Mouse (Mus musculus): ENCODE data around the gene Rnf6. TPM values are rescaled to one million over a fixed set of nuclear protein-coding genes. Genes with fewer than 3 reads are reported as not detected.

The Rnf6 gene
- polyA plus RNA-seq, 1 experiment from 2014 or later = 39.0 TPM

GRCm38 (mm10) chr5:146200580-146200979 lies 20.8 kb downstream of the Rnf6 start:
- Histone ChIP-seq H3K36me3 (ENCODE audit: control insufficient read depth, insufficient read depth, low read length) (peaks cover 34% of the 10 kb centered on the region), H3K4me2 (ENCODE audit: low read length) (no peak overlapping the region), H3K9me3 (ENCODE audit: control insufficient read depth, low read length) (no peaks in the 10 kb centered on the region; the same call in 1 of the 2 replicates), H3K27ac (replicated peaks in 1 of 2; ENCODE audit: control insufficient read depth in 1 of 2, insufficient read depth in 1 of 2, low read depth in 2 of 2, low read length in 2 of 2) (no peak overlapping the region), H3K4me1 (ENCODE audit: control insufficient read depth in 2 of 2, insufficient read depth in 2 of 2, low read length in 2 of 2) (no peaks in the 10 kb centered on the region), H3K27me3 (ENCODE audit: control insufficient read depth, insufficient read depth, low read length) (no peaks in the 10 kb centered on the region), H3K9ac (ENCODE audit: low read length) (no peak overlapping the region), H3K4me3 (ENCODE audit: control insufficient read depth in 1 of 2, insufficient read depth in 1 of 2, low read depth in 1 of 2, low read length in 2 of 2) (no peak overlapping the region)
- 98% methylated on average over 6 of the region's 6 CpGs for WGBS
- no peak for ATAC-seq (ENCODE audit: insufficient number of reproducible peaks, insufficient read depth, low FRiP score, low read depth)

GRCm38 (mm10) chr5:146199540-146199939 lies 21.8 kb downstream of the Rnf6 start:
- no peaks in the 10 kb centered on the region for H3K4me1 ChIP-seq (ENCODE audit: control insufficient read depth in 2 of 2, insufficient read depth in 2 of 2, low read length in 2 of 2)
- no peaks in the 10 kb centered on the region for H3K27me3 ChIP-seq (ENCODE audit: control insufficient read depth, insufficient read depth, low read length)
- H3K27ac ChIP-seq (replicated peaks in 1 of 2; ENCODE audit: control insufficient read depth in 1 of 2, insufficient read depth in 1 of 2, low read depth in 2 of 2, low read length in 2 of 2) = no peak overlapping the region
- 78% methylated on average over 2 of the region's 2 CpGs for WGBS
- H3K4me2 ChIP-seq (ENCODE audit: low read length) = no peak overlapping the region
- no peak overlapping the region for H3K9ac ChIP-seq (ENCODE audit: low read length)
- H3K4me3 ChIP-seq (ENCODE audit: control insufficient read depth in 1 of 2, insufficient read depth in 1 of 2, low read depth in 1 of 2, low read length in 2 of 2) = no peak overlapping the region
- no peak for ATAC-seq (ENCODE audit: insufficient number of reproducible peaks, insufficient read depth, low FRiP score, low read depth)
- H3K9me3 ChIP-seq (ENCODE audit: control insufficient read depth, low read length) = no peaks in the 10 kb centered on the region; the same call in 1 of the 2 replicates
- H3K36me3 ChIP-seq (ENCODE audit: control insufficient read depth, insufficient read depth, low read length) = peaks cover 24% of the 10 kb centered on the region

- ATAC-seq (ENCODE audit: insufficient number of reproducible peaks, insufficient read depth, low FRiP score, low read depth) = no peak
- H3K9me3 ChIP-seq (ENCODE audit: control insufficient read depth, low read length) = no peaks in the 10 kb centered on the region; the same call in 1 of the 2 replicates
- H3K4me1 ChIP-seq (ENCODE audit: control insufficient read depth in 2 of 2, insufficient read depth in 2 of 2, low read length in 2 of 2) = no peaks in the 10 kb centered on the region
- no peak overlapping the region for H3K9ac ChIP-seq (ENCODE audit: low read length)
- H3K27ac ChIP-seq (replicated peaks in 1 of 2; ENCODE audit: control insufficient read depth in 1 of 2, insufficient read depth in 1 of 2, low read depth in 2 of 2, low read length in 2 of 2) = no peak overlapping the region
- no peaks in the 10 kb centered on the region for H3K27me3 ChIP-seq (ENCODE audit: control insufficient read depth, insufficient read depth, low read length)
- H3K4me3 ChIP-seq (ENCODE audit: control insufficient read depth in 1 of 2, insufficient read depth in 1 of 2, low read depth in 1 of 2, low read length in 2 of 2) = no peak overlapping the region
- H3K36me3 ChIP-seq (ENCODE audit: control insufficient read depth, insufficient read depth, low read length) = peaks cover 19% of the 10 kb centered on the region
- no peak overlapping the region for H3K4me2 ChIP-seq (ENCODE audit: low read length)
Observed at GRCm38 (mm10) chr5:146199073-146199472, 22.3 kb downstream of the Rnf6 start.

- no peak overlapping the region for H3K4me2 ChIP-seq (ENCODE audit: low read length)
- no peak overlapping the region for H3K9ac ChIP-seq (ENCODE audit: low read length)
- no peak for ATAC-seq (ENCODE audit: insufficient number of reproducible peaks, insufficient read depth, low FRiP score, low read depth)
- H3K27me3 ChIP-seq (ENCODE audit: control insufficient read depth, insufficient read depth, low read length) = no peaks in the 10 kb centered on the region
- WGBS = 79% methylated on average over 8 of the region's 8 CpGs
- H3K4me3 ChIP-seq (ENCODE audit: control insufficient read depth in 1 of 2, insufficient read depth in 1 of 2, low read depth in 1 of 2, low read length in 2 of 2) = no peak overlapping the region
- no peaks in the 10 kb centered on the region for H3K36me3 ChIP-seq (ENCODE audit: control insufficient read depth, insufficient read depth, low read length)
- no peaks in the 10 kb centered on the region for H3K4me1 ChIP-seq (ENCODE audit: control insufficient read depth in 2 of 2, insufficient read depth in 2 of 2, low read length in 2 of 2)
- H3K9me3 ChIP-seq (ENCODE audit: control insufficient read depth, low read length) = no peaks in the 10 kb centered on the region
- H3K27ac ChIP-seq (replicated peaks in 1 of 2; ENCODE audit: control insufficient read depth in 1 of 2, insufficient read depth in 1 of 2, low read depth in 2 of 2, low read length in 2 of 2) = no peak overlapping the region
Observed at GRCm38 (mm10) chr5:146193360-146193759, 28.0 kb downstream of the Rnf6 start.

DNA sequence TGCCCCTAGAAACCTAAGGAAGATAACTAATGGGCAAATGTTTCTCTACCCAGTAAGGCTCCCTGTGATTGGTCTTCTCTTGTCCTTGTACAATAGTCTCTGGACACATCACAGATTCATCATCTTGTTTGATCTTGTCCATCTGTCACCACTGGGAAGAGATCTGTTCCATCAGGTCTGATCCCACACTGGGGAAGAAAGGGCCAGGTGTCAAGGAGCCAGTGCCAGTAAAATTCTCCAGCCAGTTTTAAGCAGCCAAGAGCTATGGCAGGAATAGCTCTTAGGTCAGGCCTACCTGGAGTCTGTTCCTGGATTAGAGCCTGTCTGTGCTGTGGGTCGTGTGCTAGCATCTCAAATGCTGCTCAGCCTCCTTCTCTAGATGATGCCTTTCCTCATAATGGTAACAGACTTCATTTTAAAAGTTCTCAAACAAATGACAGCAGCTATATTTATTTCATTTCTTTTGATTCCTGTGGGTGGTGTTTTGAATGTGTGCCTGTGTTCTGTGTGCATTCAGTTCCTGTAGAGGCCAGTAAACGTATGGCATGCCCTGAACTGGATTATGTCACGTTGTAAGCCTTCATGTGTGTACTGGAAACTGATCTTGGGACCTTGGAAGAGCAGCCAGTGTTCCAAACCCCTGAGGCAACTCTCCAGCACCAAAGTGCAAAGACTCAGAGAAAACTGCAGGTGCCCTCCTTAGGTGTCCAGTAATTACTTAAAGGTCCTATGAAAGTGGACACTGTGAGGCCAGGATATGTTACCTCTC lies 30.7 kb downstream of the Rnf6 start:
- no peaks in the 10 kb centered on the region for H3K36me3 ChIP-seq (ENCODE audit: control insufficient read depth, insufficient read depth, low read length)
- no peak overlapping the region for H3K4me3 ChIP-seq (ENCODE audit: control insufficient read depth in 1 of 2, insufficient read depth in 1 of 2, low read depth in 1 of 2, low read length in 2 of 2)
- no peak for ATAC-seq (ENCODE audit: insufficient number of reproducible peaks, insufficient read depth, low FRiP score, low read depth)
- H3K9ac ChIP-seq (ENCODE audit: low read length) = no peak overlapping the region
- 57% methylated on average over 3 of the region's 3 CpGs for WGBS
- H3K9me3 ChIP-seq (ENCODE audit: control insufficient read depth, low read length) = no peaks in the 10 kb centered on the region
- no peaks in the 10 kb centered on the region for H3K27me3 ChIP-seq (ENCODE audit: control insufficient read depth, insufficient read depth, low read length)
- H3K4me1 ChIP-seq (ENCODE audit: control insufficient read depth in 2 of 2, insufficient read depth in 2 of 2, low read length in 2 of 2) = no peaks in the 10 kb centered on the region
- H3K4me2 ChIP-seq (ENCODE audit: low read length) = no peak overlapping the region
- no peak overlapping the region for H3K27ac ChIP-seq (replicated peaks in 1 of 2; ENCODE audit: control insufficient read depth in 1 of 2, insufficient read depth in 1 of 2, low read depth in 2 of 2, low read length in 2 of 2)

DNA sequence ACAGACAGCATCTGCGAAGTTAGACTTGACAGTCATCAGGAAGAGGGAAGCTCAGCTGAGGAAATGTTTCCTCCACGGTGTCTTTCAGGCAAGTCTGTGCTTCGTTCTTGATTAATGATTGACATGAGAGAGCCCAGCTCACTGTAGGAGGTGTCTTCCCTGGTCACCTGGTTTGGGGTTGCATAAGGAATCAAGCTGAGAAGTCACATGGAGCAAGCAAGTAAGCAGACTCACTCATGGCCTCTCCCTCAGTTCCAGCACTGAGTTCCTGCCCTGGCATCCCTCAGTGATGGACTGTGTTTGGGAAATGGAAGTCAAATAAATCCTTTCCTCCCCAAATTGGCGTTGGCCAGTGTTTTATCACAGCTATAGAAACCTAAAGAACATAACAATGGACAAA lies 31.3 kb downstream of the Rnf6 start:
- Histone ChIP-seq H3K4me2 (ENCODE audit: low read length) (no peak overlapping the region), H3K27ac (replicated peaks in 1 of 2; ENCODE audit: control insufficient read depth in 1 of 2, insufficient read depth in 1 of 2, low read depth in 2 of 2, low read length in 2 of 2) (no peak overlapping the region), H3K9me3 (ENCODE audit: control insufficient read depth, low read length) (no peaks in the 10 kb centered on the region), H3K9ac (ENCODE audit: low read length) (no peak overlapping the region), H3K4me1 (ENCODE audit: control insufficient read depth in 2 of 2, insufficient read depth in 2 of 2, low read length in 2 of 2) (no peaks in the 10 kb centered on the region), H3K27me3 (ENCODE audit: control insufficient read depth, insufficient read depth, low read length) (no peaks in the 10 kb centered on the region), H3K4me3 (ENCODE audit: control insufficient read depth in 1 of 2, insufficient read depth in 1 of 2, low read depth in 1 of 2, low read length in 2 of 2) (no peak overlapping the region), H3K36me3 (ENCODE audit: control insufficient read depth, insufficient read depth, low read length) (no peaks in the 10 kb centered on the region)
- no peak for ATAC-seq (ENCODE audit: insufficient number of reproducible peaks, insufficient read depth, low FRiP score, low read depth)
- WGBS = 58% methylated on average over 4 of the region's 4 CpGs

DNA sequence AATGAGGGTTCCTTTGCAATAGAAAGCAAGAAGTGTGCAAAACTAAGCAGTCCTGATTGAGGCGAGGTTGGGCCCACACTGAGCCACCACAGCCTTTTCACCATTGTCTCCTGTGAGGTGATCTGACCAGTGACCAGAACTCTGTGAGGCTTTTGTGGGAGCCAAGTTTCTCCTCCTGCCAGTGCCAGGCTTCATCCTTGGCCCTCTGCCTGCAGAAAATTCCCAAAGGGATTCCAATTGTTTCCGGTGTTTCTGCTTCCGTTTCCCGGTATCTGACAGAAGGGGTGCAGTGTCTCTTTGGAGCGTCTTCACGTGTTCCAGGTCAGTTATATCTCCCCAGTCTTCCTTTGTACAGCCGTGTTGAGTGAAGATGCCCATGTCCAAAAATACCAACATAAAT lies 32.6 kb downstream of the Rnf6 start:
- Histone ChIP-seq H3K36me3 (ENCODE audit: control insufficient read depth, insufficient read depth, low read length) (no peaks in the 10 kb centered on the region), H3K9ac (ENCODE audit: low read length) (no peak overlapping the region), H3K9me3 (ENCODE audit: control insufficient read depth, low read length) (no peaks in the 10 kb centered on the region), H3K27ac (replicated peaks in 1 of 2; ENCODE audit: control insufficient read depth in 1 of 2, insufficient read depth in 1 of 2, low read depth in 2 of 2, low read length in 2 of 2) (no peak overlapping the region), H3K27me3 (ENCODE audit: control insufficient read depth, insufficient read depth, low read length) (no peaks in the 10 kb centered on the region), H3K4me1 (ENCODE audit: control insufficient read depth in 2 of 2, insufficient read depth in 2 of 2, low read length in 2 of 2) (no peaks in the 10 kb centered on the region), H3K4me3 (ENCODE audit: control insufficient read depth in 1 of 2, insufficient read depth in 1 of 2, low read depth in 1 of 2, low read length in 2 of 2) (no peak overlapping the region), H3K4me2 (ENCODE audit: low read length) (no peak overlapping the region)
- 74% methylated on average over 7 of the region's 7 CpGs for WGBS
- ATAC-seq (ENCODE audit: insufficient number of reproducible peaks, insufficient read depth, low FRiP score, low read depth) = no peak

- H3K4me1 ChIP-seq (ENCODE audit: control insufficient read depth in 2 of 2, insufficient read depth in 2 of 2, low read length in 2 of 2) = no peaks in the 10 kb centered on the region
- H3K4me3 ChIP-seq (ENCODE audit: control insufficient read depth in 1 of 2, insufficient read depth in 1 of 2, low read depth in 1 of 2, low read length in 2 of 2) = no peak overlapping the region
- H3K9me3 ChIP-seq (ENCODE audit: control insufficient read depth, low read length) = no peaks in the 10 kb centered on the region
- 93% methylated on average over 1 of the region's 1 CpGs for WGBS
- no peaks in the 10 kb centered on the region for H3K36me3 ChIP-seq (ENCODE audit: control insufficient read depth, insufficient read depth, low read length)
- no peak overlapping the region for H3K4me2 ChIP-seq (ENCODE audit: low read length)
- H3K27me3 ChIP-seq (ENCODE audit: control insufficient read depth, insufficient read depth, low read length) = no peaks in the 10 kb centered on the region
- ATAC-seq (ENCODE audit: insufficient number of reproducible peaks, insufficient read depth, low FRiP score, low read depth) = no peak
- H3K27ac ChIP-seq (replicated peaks in 1 of 2; ENCODE audit: control insufficient read depth in 1 of 2, insufficient read depth in 1 of 2, low read depth in 2 of 2, low read length in 2 of 2) = no peak overlapping the region
- no peak overlapping the region for H3K9ac ChIP-seq (ENCODE audit: low read length)
Observed at GRCm38 (mm10) chr5:146188144-146188543, 33.2 kb downstream of the Rnf6 start.

All from heart, embryonic 14.5 days (tissue).